Mouse (Mus musculus): ENCODE results near the gene Zdhhc7. TPM values are rescaled to one million over a fixed set of nuclear protein-coding genes. Genes with fewer than 3 reads are reported as not detected.

Zdhhc7 gene
- total and polyA plus RNA-seq, 2 experiments from 2014 or later, result 35.2 to 86.8 TPM

DNA sequence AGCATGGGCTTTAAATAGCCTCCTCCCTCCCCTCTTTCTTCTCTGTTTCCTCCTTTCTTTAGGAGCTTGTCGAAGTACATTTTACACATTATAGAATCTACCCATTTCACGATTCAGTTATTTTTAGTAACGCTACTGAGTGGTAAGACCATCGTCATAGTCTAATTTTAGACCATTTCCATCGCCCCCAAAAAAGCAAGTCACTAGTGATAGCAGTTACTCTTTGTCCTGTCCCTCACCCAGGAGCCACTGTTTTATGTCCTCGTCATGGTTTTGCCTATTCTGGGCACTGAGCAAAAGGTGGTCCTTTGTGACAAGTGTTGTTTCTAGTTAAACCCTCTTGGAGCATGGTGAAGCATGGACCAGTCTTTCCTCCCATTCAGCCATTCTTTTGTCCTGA, 18.6 kb upstream of the Zdhhc7 start:
- TF ChIP-seq EP300 (IDR thresholded peaks at IDR 0.05; ENCODE audit: low read depth), result no peak
- TF ChIP-seq CTCF (IDR thresholded peaks at IDR 0.05; ENCODE audit: low read depth), result no peak
- Histone ChIP-seq H3K4me2 (ENCODE audit: low read depth, low read length) (0 out of 2 replicates have a peak overlapping the region, but pooled peaks have one; percentile 0), H3K9ac (replicated peaks; ENCODE audit: low read depth, low read length) (0 out of 2 replicates have a peak overlapping the region, but pooled peaks have one; percentile 28), H3K4me3 (ENCODE audit: low read depth, low read length) (no peak overlapping the region), H3K36me3 (replicated peaks; ENCODE audit: control insufficient read depth, insufficient read depth, low read length) (no peaks in the 10 kb centered on the region), H3K4me1 (ENCODE audit: control insufficient read depth, insufficient read depth) (peaks cover 54% of the 10 kb centered on the region), H3K9me3 (replicated peaks; ENCODE audit: control insufficient read depth, low read length) (no peaks in the 10 kb centered on the region), H3K27ac (ENCODE audit: low read depth) (peak overlapping the region; percentile 54), H3K27me3 (ENCODE audit: control insufficient read depth, insufficient read depth, low read length) (no peaks in the 10 kb centered on the region)
- ATAC-seq (ENCODE audit: insufficient read depth, low read depth) (peak; percentile 62; the same call in 1 of the 2 replicates), DNase-seq (ENCODE audit: low spot score) (peak; percentile 79)
- WGBS, result 23% methylated on average over 6 of the region's 6 CpGs

DNA sequence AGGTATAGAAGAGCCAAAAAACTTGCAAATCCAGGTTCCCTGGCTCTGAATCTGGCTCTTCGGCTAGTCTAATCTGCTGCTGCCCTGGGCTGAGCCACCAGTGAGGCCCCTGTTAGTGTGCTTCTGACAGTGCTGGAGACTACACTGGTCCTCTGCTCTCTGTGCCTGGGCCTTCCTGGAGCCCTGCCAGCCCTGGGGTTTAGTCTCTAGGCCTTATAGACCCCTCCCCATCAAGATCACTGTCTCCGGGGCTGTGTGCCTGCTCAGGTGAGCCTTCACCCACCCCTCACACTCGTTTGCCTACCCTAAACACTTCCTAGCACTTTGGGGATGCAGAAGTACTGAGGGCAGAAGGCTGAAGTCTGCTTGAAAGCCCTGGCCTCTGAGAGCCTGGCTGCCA, 18.1 kb upstream of the Zdhhc7 start:
- TF ChIP-seq CTCF (IDR thresholded peaks at IDR 0.05; ENCODE audit: low read depth), result no peak
- no peak for TF ChIP-seq EP300 (IDR thresholded peaks at IDR 0.05; ENCODE audit: low read depth)
- DNase-seq (ENCODE audit: low spot score) (no peak), ATAC-seq (ENCODE audit: insufficient read depth, low read depth) (no peak)
- no peaks in the 10 kb centered on the region for H3K27me3 ChIP-seq (ENCODE audit: control insufficient read depth, insufficient read depth, low read length)
- H3K27ac ChIP-seq (ENCODE audit: low read depth), result peak overlapping the region; percentile 54
- H3K9me3 ChIP-seq (replicated peaks; ENCODE audit: control insufficient read depth, low read length), result no peaks in the 10 kb centered on the region
- H3K4me3 ChIP-seq (ENCODE audit: low read depth, low read length), result no peak overlapping the region
- no peaks in the 10 kb centered on the region for H3K36me3 ChIP-seq (replicated peaks; ENCODE audit: control insufficient read depth, insufficient read depth, low read length)
- WGBS, result 35% methylated on average over 3 of the region's 3 CpGs
- H3K4me1 ChIP-seq (ENCODE audit: control insufficient read depth, insufficient read depth), result peaks cover 50% of the 10 kb centered on the region
- H3K9ac ChIP-seq (replicated peaks; ENCODE audit: low read depth, low read length), result 0 out of 2 replicates have a peak overlapping the region, but pooled peaks have one; percentile 28
- no peak overlapping the region for H3K4me2 ChIP-seq (ENCODE audit: low read depth, low read length)

DNA sequence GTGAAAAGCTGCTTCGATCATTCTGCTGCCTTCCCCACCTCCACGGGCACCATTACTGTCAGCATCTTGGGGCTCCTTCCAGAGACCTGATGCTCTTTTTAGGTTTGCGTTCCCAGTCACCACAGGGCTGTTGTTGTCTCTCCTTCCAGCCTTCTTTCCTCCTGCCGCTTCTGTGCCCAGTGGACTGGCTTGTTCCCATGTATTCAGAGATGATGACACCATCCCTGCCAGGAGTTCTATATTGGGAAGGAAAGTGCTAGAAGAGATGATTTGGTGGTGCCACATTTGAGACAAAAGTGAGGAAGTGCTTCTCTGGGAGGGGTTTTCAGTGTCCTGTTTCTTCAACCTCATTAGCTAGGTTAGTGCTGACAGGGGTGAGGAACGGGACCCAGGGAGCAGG, 17.6 kb upstream of the Zdhhc7 start:
- Histone ChIP-seq H3K36me3 (replicated peaks; ENCODE audit: control insufficient read depth, insufficient read depth, low read length) (no peaks in the 10 kb centered on the region), H3K9ac (replicated peaks; ENCODE audit: low read depth, low read length) (no peak overlapping the region), H3K4me1 (ENCODE audit: control insufficient read depth, insufficient read depth) (peaks cover 50% of the 10 kb centered on the region), H3K27me3 (ENCODE audit: control insufficient read depth, insufficient read depth, low read length) (no peaks in the 10 kb centered on the region), H3K27ac (ENCODE audit: low read depth) (peak overlapping the region; percentile 54; the same call in 1 of the 2 replicates), H3K9me3 (replicated peaks; ENCODE audit: control insufficient read depth, low read length) (no peaks in the 10 kb centered on the region), H3K4me2 (ENCODE audit: low read depth, low read length) (no peak overlapping the region), H3K4me3 (ENCODE audit: low read depth, low read length) (no peak overlapping the region)
- no peak for DNase-seq (ENCODE audit: low spot score)
- 64% methylated on average over 5 of the region's 5 CpGs for WGBS
- TF ChIP-seq EP300 (IDR thresholded peaks at IDR 0.05; ENCODE audit: low read depth) (no peak), CTCF (IDR thresholded peaks at IDR 0.05; ENCODE audit: low read depth) (no peak)
- ATAC-seq (ENCODE audit: insufficient read depth, low read depth), result no peak

DNA sequence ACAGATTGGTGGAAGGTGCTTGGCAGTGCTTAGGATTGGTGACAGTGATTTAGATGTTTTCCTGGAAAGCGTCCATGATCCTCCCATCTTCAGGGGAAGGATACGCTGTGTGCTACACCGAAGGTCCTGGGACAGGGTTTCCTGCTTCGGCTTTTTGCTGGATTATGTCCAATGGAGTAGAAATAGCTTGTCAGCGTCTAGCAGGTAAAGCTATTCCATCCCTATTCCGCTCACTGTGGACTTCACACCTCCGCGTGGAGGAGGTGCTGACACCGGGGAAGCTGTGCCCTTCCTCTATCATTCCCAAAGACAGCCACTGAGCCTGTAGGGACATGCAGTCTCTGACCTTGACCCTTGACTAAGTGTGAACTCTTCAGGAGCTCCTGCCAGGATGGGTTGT, 16.9 kb upstream of the Zdhhc7 start:
- H3K4me1 ChIP-seq (ENCODE audit: control insufficient read depth, insufficient read depth), result peaks cover 52% of the 10 kb centered on the region
- H3K4me2 ChIP-seq (ENCODE audit: low read depth, low read length), result no peak overlapping the region
- no peak for TF ChIP-seq CTCF (IDR thresholded peaks at IDR 0.05; ENCODE audit: low read depth)
- TF ChIP-seq EP300 (IDR thresholded peaks at IDR 0.05; ENCODE audit: low read depth), result no peak
- no peaks in the 10 kb centered on the region for H3K36me3 ChIP-seq (replicated peaks; ENCODE audit: control insufficient read depth, insufficient read depth, low read length)
- ATAC-seq (ENCODE audit: insufficient read depth, low read depth) (no peak), DNase-seq (ENCODE audit: low spot score) (no peak)
- no peak overlapping the region for H3K27ac ChIP-seq (ENCODE audit: low read depth)
- H3K4me3 ChIP-seq (ENCODE audit: low read depth, low read length), result no peak overlapping the region
- 44% methylated on average over 9 of the region's 9 CpGs for WGBS
- no peak overlapping the region for H3K9ac ChIP-seq (replicated peaks; ENCODE audit: low read depth, low read length)
- no peaks in the 10 kb centered on the region for H3K9me3 ChIP-seq (replicated peaks; ENCODE audit: control insufficient read depth, low read length)
- no peaks in the 10 kb centered on the region for H3K27me3 ChIP-seq (ENCODE audit: control insufficient read depth, insufficient read depth, low read length)

DNA sequence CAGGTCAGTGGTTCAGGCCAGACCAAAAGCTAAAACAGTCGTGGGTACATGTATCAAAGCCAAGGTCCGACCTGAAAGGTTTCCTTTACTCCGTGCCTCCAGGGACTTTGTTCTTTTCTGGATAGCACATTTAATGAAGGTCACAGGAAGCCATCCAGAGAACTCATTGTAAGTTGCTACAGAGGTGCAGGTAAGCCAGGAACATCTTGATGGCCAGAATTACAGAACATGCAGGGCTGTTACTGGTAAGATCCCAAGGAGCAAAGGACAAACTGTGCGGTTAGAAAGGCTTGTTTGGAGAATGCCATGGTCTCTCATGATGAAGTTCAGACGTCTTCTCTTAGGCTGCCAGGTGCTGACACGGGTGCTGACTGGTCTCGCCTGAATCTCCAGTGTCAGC, 15.3 kb upstream of the Zdhhc7 start:
- 60% methylated on average over 7 of the region's 7 CpGs for WGBS
- no peak overlapping the region for H3K27ac ChIP-seq (ENCODE audit: low read depth)
- H3K36me3 ChIP-seq (replicated peaks; ENCODE audit: control insufficient read depth, insufficient read depth, low read length), result no peaks in the 10 kb centered on the region
- no peak for DNase-seq (ENCODE audit: low spot score)
- no peaks in the 10 kb centered on the region for H3K9me3 ChIP-seq (replicated peaks; ENCODE audit: control insufficient read depth, low read length)
- ATAC-seq (ENCODE audit: insufficient read depth, low read depth), result no peak
- no peak overlapping the region for H3K4me2 ChIP-seq (ENCODE audit: low read depth, low read length)
- H3K4me1 ChIP-seq (ENCODE audit: control insufficient read depth, insufficient read depth), result peaks cover 48% of the 10 kb centered on the region
- H3K9ac ChIP-seq (replicated peaks; ENCODE audit: low read depth, low read length), result no peak overlapping the region
- TF ChIP-seq CTCF (IDR thresholded peaks at IDR 0.05; ENCODE audit: low read depth) (no peak), EP300 (IDR thresholded peaks at IDR 0.05; ENCODE audit: low read depth) (no peak)
- H3K27me3 ChIP-seq (ENCODE audit: control insufficient read depth, insufficient read depth, low read length), result no peaks in the 10 kb centered on the region
- H3K4me3 ChIP-seq (ENCODE audit: low read depth, low read length), result no peak overlapping the region

DNA sequence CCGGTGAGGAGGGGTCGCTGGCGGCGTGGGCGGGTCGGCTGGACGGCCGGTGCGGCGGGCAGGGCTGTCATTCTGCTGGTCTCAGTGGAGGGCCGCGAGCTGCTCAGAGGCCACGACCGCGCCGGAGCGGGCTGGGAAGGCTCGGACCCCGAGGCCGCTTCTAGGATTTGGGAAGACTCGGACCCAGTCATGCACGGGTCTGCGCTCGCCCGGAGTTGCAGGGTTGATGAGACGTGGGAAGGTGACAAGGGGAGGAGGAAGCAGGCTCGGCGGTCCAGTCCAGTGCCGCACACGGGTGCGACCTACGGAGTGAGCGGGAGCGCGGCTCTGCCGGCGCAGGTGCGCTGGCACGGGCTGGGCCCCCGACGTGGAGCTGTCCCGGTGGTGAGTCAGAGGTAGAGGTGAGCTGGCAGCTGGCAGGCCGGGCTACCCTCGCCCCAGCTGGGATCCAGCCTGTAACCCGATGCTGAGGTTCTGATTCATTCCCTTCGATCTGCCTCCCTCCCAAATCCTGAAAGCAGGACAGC, 13.1 kb upstream of the Zdhhc7 start:
- no peaks in the 10 kb centered on the region for H3K36me3 ChIP-seq (replicated peaks; ENCODE audit: control insufficient read depth, insufficient read depth, low read length)
- H3K4me1 ChIP-seq (ENCODE audit: control insufficient read depth, insufficient read depth), result peaks cover 27% of the 10 kb centered on the region
- H3K27me3 ChIP-seq (ENCODE audit: control insufficient read depth, insufficient read depth, low read length), result no peaks in the 10 kb centered on the region
- peak overlapping the region; percentile 78 for H3K4me3 ChIP-seq (ENCODE audit: low read depth, low read length)
- peak; percentile 25 for ATAC-seq (ENCODE audit: insufficient read depth, low read depth)
- peak overlapping the region; percentile 99 for H3K4me2 ChIP-seq (ENCODE audit: low read depth, low read length)
- no peak for DNase-seq (ENCODE audit: low spot score)
- H3K27ac ChIP-seq (ENCODE audit: low read depth), result peak overlapping the region; percentile 68
- H3K9me3 ChIP-seq (replicated peaks; ENCODE audit: control insufficient read depth, low read length), result no peaks in the 10 kb centered on the region
- TF ChIP-seq EP300 (IDR thresholded peaks at IDR 0.05; ENCODE audit: low read depth), result no peak
- no peak for TF ChIP-seq CTCF (IDR thresholded peaks at IDR 0.05; ENCODE audit: low read depth)
- WGBS, result under 1% methylated on average over 38 of the region's 46 CpGs
- H3K9ac ChIP-seq (replicated peaks; ENCODE audit: low read depth, low read length), result peak overlapping the region; percentile 74

All from heart, postnatal 0 days (tissue).